Mouse (Mus musculus): Measurements from ENCODE around the gene Tjap1.

- TF ChIP-seq CTCF (IDR thresholded peaks at IDR 0.05; ENCODE audit: low read depth) (no peak), EP300 (IDR thresholded peaks at IDR 0.05; ENCODE audit: low read depth) (no peak)
Measured at GRCm38 (mm10) chr17:46272058-46272457, 10.8 kb downstream of the Tjap1 start.

All from liver, postnatal 0 days (tissue).